Mouse (Mus musculus) intestine, embryonic 14.5 days (tissue): ENCODE results near the gene Stn1. TPM values are rescaled to one million over a fixed set of nuclear protein-coding genes. Genes with fewer than 3 reads are reported as not detected.
A peak's percentile ranks its signal among the peaks of the same experiment; 100 is the strongest.

Source experiments
- ATAC-seq: fragments of 200-750 bp; cut with Nextera tagmentation; replicated peaks from 2 replicates; pipeline ENCODE4 v1.8.0; 2017; ENCODE audit warnings: low read depth, moderate number of reproducible peaks, moderate TSS enrichment, moderate library complexity; ENCODE audit not compliant: low FRiP score, low TSS enrichment
- DNase-seq: peaks from one replicate; pipeline ENCODE4 v3.0.0-alpha.2; 2018; ENCODE audit warnings: low spot score
- H3K27ac ChIP-seq: fragments of 300-500 bp; sonication (generic); 2 replicates; pipeline ENCODE4 v1.5.1; 2014; ENCODE audit warnings: low read depth, mild to moderate bottlenecking, control low read depth
- H3K27me3 ChIP-seq: fragments of 300-500 bp; sonication (generic); replicated peaks from 2 replicates; pipeline ENCODE4 v1.6.1; 2014; ENCODE audit warnings: low read length, control low read depth; ENCODE audit not compliant: control insufficient read depth, insufficient read depth
- H3K36me3 ChIP-seq: fragments of 300-500 bp; sonication (generic); 2 replicates; pipeline ENCODE4 v1.6.1; 2014; ENCODE audit warnings: low read length, control low read depth; ENCODE audit not compliant: control insufficient read depth, insufficient read depth
- H3K4me1 ChIP-seq: fragments of 300-500 bp; sonication (generic); replicated peaks from 2 replicates; pipeline ENCODE4 v1.6.1; 2014; ENCODE audit warnings: low read length, control low read depth, mixed read lengths; ENCODE audit not compliant: control insufficient read depth, insufficient read depth
- H3K4me2 ChIP-seq: fragments of 300-500 bp; sonication (generic); 2 replicates; pipeline ENCODE4 v1.6.1; 2014; ENCODE audit warnings: low read length
- H3K4me3 ChIP-seq: fragments of 300-500 bp; sonication (generic); 2 replicates; pipeline ENCODE4 v1.5.1; 2014; ENCODE audit warnings: low read depth, low read length, control low read depth, mixed read lengths
- H3K9ac ChIP-seq: fragments of 300-500 bp; sonication (generic); 2 replicates; pipeline ENCODE4 v1.6.1; 2014; ENCODE audit warnings: mild to moderate bottlenecking, low read length
- H3K9me3 ChIP-seq: fragments of 300-500 bp; sonication (generic); 2 replicates; pipeline ENCODE4 v1.6.1; 2016; ENCODE audit warnings: low read length, control low read depth; ENCODE audit not compliant: control insufficient read depth
- WGBS: fragments of 180-500 bp; shearing (Covaris S2); extraction: QIAGEN DNeasy Blood & Tissue Kit; methylation state at CpG from one replicate; pipeline ENCODE4 v1.1.7; 2014; 5-methylcytosine and 5-hydroxymethylcytosine counted together
- polyA plus RNA-seq: library from polyadenylated mRNA; unstranded; fragments of >200 nt; fragmentation: Nextera tagmentation; extraction: Ambion mirVana; gene quantifications from 2 replicates; pipeline ENCODE4 v1.2.1, GENCODE M21; 2014

Gene Stn1
- polyA plus RNA-seq, 1 experiment from 2014 or later = 53.5 TPM

DNA sequence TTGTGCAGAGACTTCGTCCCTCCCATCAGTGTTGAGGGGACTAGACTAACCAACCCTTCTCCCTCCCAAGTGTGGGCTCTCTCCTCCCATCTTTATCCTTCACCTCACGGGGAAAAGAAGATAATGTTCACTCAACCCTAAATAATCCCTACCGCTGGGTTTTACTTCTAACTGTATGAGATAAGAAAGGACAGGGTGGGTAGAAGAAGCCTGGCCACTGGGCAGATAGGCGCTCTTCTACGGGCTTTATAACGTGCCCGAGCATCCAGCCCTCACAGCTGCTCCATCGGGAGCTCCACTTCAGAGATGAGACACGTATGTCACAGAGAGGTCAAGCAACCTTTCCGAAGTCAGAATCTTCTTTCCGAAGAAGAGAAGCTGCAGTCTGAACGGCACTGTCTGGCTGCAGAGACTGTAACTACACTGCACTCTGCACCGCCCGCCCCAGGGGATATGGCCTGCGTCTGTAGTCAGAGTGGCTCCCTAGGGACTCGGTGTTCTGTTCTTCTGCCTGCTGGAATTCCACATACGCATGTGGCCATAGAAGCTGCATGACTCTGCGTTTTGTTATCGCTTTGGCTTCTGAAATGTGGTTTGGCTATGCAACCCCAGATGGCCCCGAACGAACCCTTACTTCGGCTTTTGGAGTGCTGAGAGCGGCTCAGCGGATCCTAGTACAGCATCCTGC, 18.7 kb downstream of the Stn1 start:
- ATAC-seq = no peak
- WGBS = 83% methylated on average over 24 of the region's 24 CpGs
- peaks cover 50% of the 10 kb centered on the region for H3K36me3 ChIP-seq

DNA sequence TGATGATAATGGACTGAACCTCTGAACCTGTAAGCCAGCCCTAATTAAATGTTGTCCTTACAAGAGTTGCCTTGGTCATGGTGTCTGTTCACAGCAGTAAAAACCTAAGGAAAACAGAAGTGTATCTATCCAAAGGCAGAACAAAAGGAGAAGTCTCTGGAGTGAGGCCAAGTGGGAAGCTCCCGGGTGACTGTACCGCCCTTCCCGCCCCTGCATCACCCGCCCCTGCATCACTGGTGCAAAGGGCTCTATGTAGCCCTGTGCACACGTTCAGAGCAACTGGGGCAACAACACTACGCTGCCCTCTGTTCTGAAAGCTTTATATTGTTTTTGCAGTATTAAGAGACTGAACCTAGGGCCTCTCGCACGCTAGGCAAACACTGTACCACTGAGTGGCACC, 19.7 kb downstream of the Stn1 start:
- DNase-seq (no peak), ATAC-seq (no peak)
- Histone ChIP-seq H3K4me2 (no peak overlapping the region), H3K27ac (no peak overlapping the region), H3K9ac (no peak overlapping the region), H3K36me3 (peaks cover 45% of the 10 kb centered on the region), H3K4me3 (no peak overlapping the region), H3K9me3 (no peaks in the 10 kb centered on the region), H3K4me1 (no peaks in the 10 kb centered on the region), H3K27me3 (no peaks in the 10 kb centered on the region)
- WGBS = 85% methylated on average over 8 of the region's 8 CpGs

More for the DNA sequence above, 18.7 kb downstream of the Stn1 start:
- H3K27me3 ChIP-seq = no peaks in the 10 kb centered on the region
- no peaks in the 10 kb centered on the region for H3K9me3 ChIP-seq
- H3K4me2 ChIP-seq = no peak overlapping the region
- H3K4me3 ChIP-seq = no peak overlapping the region
- no peaks in the 10 kb centered on the region for H3K4me1 ChIP-seq
- H3K27ac ChIP-seq = no peak overlapping the region
- DNase-seq = no peak
- H3K9ac ChIP-seq = no peak overlapping the region

GRCm38 (mm10) chr19:47516879-47517278, 20.4 kb downstream of the Stn1 start:
- DNase-seq = no peak
- WGBS = 91% methylated on average over 12 of the region's 12 CpGs

GRCm38 (mm10) chr19:47515091-47515490, 22.2 kb downstream of the Stn1 start:
- ATAC-seq (no peak), DNase-seq (no peak)
- H3K9me3 ChIP-seq = no peaks in the 10 kb centered on the region
- no peak overlapping the region for H3K27ac ChIP-seq
- no peak overlapping the region for H3K9ac ChIP-seq
- WGBS = 56% methylated on average over 5 of the region's 5 CpGs
- H3K4me3 ChIP-seq = no peak overlapping the region
- H3K4me1 ChIP-seq = peaks cover 8% of the 10 kb centered on the region; the same call in 1 of the 2 replicates
- no peaks in the 10 kb centered on the region for H3K27me3 ChIP-seq
- peaks cover 33% of the 10 kb centered on the region for H3K36me3 ChIP-seq
- no peak overlapping the region for H3K4me2 ChIP-seq

More at GRCm38 (mm10) chr19:47516879-47517278, 20.4 kb downstream of the Stn1 start:
- no peak overlapping the region for H3K9ac ChIP-seq
- no peak overlapping the region for H3K27ac ChIP-seq
- no peak overlapping the region for H3K4me3 ChIP-seq
- no peaks in the 10 kb centered on the region for H3K9me3 ChIP-seq
- H3K4me2 ChIP-seq = no peak overlapping the region
- no peaks in the 10 kb centered on the region for H3K4me1 ChIP-seq
- peaks cover 42% of the 10 kb centered on the region for H3K36me3 ChIP-seq
- H3K27me3 ChIP-seq = no peaks in the 10 kb centered on the region
- no peak for ATAC-seq

DNA sequence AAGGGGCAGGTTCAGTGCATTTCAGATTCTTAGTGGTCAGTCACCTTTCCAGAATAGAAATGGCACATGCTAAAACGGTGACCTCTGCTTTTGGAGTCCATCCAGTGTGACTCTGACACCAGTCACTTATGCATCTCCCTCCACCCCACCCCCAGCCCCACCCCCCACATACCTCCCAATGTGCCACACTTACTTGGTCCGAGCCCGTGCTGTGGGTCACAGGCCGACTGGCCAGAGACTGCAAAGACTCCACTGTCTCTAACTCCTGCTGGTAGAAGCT, 23.7 kb downstream of the Stn1 start:
- no peak overlapping the region for H3K4me3 ChIP-seq
- no peak overlapping the region for H3K9ac ChIP-seq
- no peak for DNase-seq
- no peak overlapping the region for H3K4me2 ChIP-seq
- peaks cover 43% of the 10 kb centered on the region for H3K36me3 ChIP-seq
- H3K4me1 ChIP-seq = peaks cover 17% of the 10 kb centered on the region
- WGBS = 81% methylated on average over 4 of the region's 4 CpGs
- no peaks in the 10 kb centered on the region for H3K27me3 ChIP-seq
- no peak for ATAC-seq
- no peak overlapping the region for H3K27ac ChIP-seq
- H3K9me3 ChIP-seq = no peaks in the 10 kb centered on the region

DNA sequence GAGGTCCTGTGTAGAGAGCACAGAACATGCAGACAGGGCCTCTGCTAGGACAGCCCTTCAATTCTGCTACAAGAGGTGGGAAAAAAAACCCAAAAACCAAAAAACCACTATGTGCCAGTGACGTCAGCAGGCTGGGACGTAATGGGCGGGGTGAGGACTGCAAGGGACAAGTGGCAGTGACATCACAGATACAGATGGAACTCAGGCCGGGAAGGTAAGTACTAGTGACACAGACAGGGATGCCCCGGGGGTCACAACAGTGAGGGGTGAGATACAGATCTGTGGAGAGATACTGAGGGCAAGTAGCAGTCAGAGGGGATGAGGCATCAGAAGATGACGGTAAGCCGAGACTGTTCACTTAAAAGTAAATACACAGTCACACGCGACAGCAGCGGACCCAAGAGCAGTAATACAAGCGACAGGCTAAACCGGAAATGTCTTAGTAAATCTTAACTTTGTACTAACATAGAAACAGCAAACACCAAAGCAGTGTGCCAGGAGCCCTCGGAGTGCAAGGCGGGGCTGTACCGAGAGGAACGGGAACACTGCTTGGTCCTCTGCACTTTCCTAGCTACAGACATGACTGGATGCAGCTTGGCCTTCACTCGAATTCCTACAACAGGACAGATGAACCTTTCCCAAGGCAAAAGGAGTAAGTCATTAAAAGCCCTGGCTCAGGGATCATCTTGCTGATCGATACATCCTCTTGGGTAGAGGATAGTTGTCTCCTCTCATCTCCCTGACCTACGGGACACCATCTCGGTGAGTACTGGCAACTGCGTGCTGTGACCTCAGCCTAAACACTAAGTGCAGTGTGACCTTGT, 24.3 kb downstream of the Stn1 start:
- no peak for ATAC-seq
- Histone ChIP-seq H3K9me3 (no peaks in the 10 kb centered on the region), H3K27ac (no peak overlapping the region), H3K4me3 (no peak overlapping the region), H3K9ac (no peak overlapping the region), H3K4me2 (no peak overlapping the region), H3K4me1 (peaks cover 23% of the 10 kb centered on the region), H3K27me3 (no peaks in the 10 kb centered on the region), H3K36me3 (peaks cover 43% of the 10 kb centered on the region)
- no peak for DNase-seq
- WGBS = 64% methylated on average over 21 of the region's 21 CpGs

DNA sequence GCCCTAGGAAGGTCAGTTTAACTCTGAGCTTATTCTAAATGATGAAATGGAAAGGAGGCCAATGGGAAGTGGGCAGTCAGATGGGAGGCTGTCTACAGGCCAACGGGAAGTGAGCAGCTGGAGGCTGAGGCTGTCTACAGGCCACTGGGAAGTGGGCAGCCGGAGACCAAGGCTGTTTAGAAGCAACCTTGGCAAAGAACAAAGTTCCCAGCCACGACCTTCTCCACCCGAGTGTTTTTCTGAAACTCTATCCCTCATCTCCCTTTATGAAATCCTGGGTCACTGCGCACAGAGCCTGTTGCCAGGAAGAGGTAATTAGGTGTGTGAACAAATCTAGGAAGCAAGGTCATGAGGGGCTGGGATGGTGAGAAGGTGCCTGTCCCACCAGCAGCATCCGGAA, 25.3 kb downstream of the Stn1 start:
- no peak overlapping the region for H3K9ac ChIP-seq
- H3K4me3 ChIP-seq = no peak overlapping the region
- no peak overlapping the region for H3K27ac ChIP-seq
- H3K4me2 ChIP-seq = no peak overlapping the region
- DNase-seq (no peak), ATAC-seq (no peak)
- WGBS = 75% methylated on average over 6 of the region's 6 CpGs
- no peaks in the 10 kb centered on the region for H3K9me3 ChIP-seq
- H3K36me3 ChIP-seq = peaks cover 43% of the 10 kb centered on the region
- H3K27me3 ChIP-seq = no peaks in the 10 kb centered on the region
- peaks cover 31% of the 10 kb centered on the region for H3K4me1 ChIP-seq

GRCm38 (mm10) chr19:47511294-47511675, 26.0 kb downstream of the Stn1 start:
- 70% methylated on average over 7 of the region's 7 CpGs for WGBS
- H3K27ac ChIP-seq = peak overlapping the region; percentile 43; the same call in 1 of the 2 replicates
- H3K4me3 ChIP-seq = no peak overlapping the region
- H3K9me3 ChIP-seq = no peaks in the 10 kb centered on the region
- ATAC-seq (no peak), DNase-seq (no peak)
- no peak overlapping the region for H3K9ac ChIP-seq
- H3K27me3 ChIP-seq = no peaks in the 10 kb centered on the region
- no peak overlapping the region for H3K4me2 ChIP-seq
- peaks cover 39% of the 10 kb centered on the region for H3K36me3 ChIP-seq
- H3K4me1 ChIP-seq = peaks cover 31% of the 10 kb centered on the region
